Mouse (Mus musculus): ENCODE data around the gene Cntnap2. TPM values are rescaled to one million over a fixed set of nuclear protein-coding genes. Genes with fewer than 3 reads are reported as not detected.

The Cntnap2 gene
- polyA plus RNA-seq, 1 experiment from 2014 or later: 0.55 TPM

DNA sequence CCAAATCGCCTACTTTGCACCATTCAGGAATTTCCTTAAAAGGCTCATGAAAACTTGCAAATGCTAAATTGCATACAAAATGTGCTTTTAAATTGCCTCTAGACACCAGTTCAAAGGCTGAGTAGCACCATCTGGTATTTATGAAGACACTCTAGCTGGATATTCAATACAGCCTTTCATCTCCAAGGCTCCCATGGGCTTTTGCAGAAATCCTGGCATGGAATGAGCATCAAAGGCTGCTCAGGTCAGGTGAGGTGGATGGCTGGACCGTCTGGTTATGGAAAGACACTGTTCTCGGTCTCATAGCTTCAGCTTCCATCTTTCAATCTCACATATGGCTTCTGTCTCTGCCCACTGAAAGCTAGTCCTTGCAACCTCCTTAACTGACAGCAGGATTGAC lies 1515.9 kb downstream of the Cntnap2 start:
- Histone ChIP-seq H3K9me3 (ENCODE audit: control insufficient read depth, low read length) (no peaks in the 10 kb centered on the region), H3K4me3 (ENCODE audit: control insufficient read depth in 1 of 2, insufficient read depth in 1 of 2, low read depth in 1 of 2, low read length in 2 of 2) (no peak overlapping the region), H3K27me3 (ENCODE audit: control insufficient read depth, insufficient read depth, low read length) (no peaks in the 10 kb centered on the region), H3K27ac (replicated peaks in 1 of 2; ENCODE audit: control insufficient read depth in 1 of 2, insufficient read depth in 1 of 2, low read depth in 2 of 2, low read length in 2 of 2) (no peak overlapping the region), H3K36me3 (ENCODE audit: control insufficient read depth, insufficient read depth, low read length) (no peaks in the 10 kb centered on the region), H3K9ac (ENCODE audit: low read length) (no peak overlapping the region), H3K4me1 (ENCODE audit: control insufficient read depth in 2 of 2, insufficient read depth in 2 of 2, low read length in 2 of 2) (no peaks in the 10 kb centered on the region), H3K4me2 (ENCODE audit: low read length) (no peak overlapping the region)
- no peak for ATAC-seq (ENCODE audit: insufficient number of reproducible peaks, insufficient read depth, low FRiP score, low read depth)
- 64% methylated on average over 3 of the region's 3 CpGs for WGBS

DNA sequence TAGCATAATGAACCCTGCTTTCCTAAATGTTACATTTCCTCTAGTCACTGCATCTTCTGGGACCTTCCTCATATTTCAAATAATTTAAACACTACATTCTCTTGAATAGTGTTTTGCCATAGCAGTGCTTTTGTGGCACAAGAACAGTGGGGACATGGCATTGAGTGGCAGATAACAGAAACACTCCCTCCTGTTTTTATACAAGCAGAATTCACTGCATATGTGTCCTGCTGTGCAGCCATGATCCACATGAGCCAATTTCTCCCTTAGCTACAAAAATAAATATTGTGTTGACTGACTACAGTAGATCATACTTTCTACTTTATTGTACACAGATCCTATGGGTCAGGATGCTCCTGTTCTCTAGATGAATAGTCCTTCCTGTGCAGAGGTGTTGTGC lies 1553.2 kb downstream of the Cntnap2 start:
- Histone ChIP-seq H3K4me2 (ENCODE audit: low read length) (no peak overlapping the region), H3K4me1 (ENCODE audit: control insufficient read depth in 2 of 2, insufficient read depth in 2 of 2, low read length in 2 of 2) (no peaks in the 10 kb centered on the region), H3K9me3 (ENCODE audit: control insufficient read depth, low read length) (no peaks in the 10 kb centered on the region), H3K27me3 (ENCODE audit: control insufficient read depth, insufficient read depth, low read length) (no peaks in the 10 kb centered on the region), H3K27ac (replicated peaks in 1 of 2; ENCODE audit: control insufficient read depth in 1 of 2, insufficient read depth in 1 of 2, low read depth in 2 of 2, low read length in 2 of 2) (no peak overlapping the region), H3K4me3 (ENCODE audit: control insufficient read depth in 1 of 2, insufficient read depth in 1 of 2, low read depth in 1 of 2, low read length in 2 of 2) (no peak overlapping the region), H3K36me3 (ENCODE audit: control insufficient read depth, insufficient read depth, low read length) (no peaks in the 10 kb centered on the region), H3K9ac (ENCODE audit: low read length) (no peak overlapping the region)
- ATAC-seq (ENCODE audit: insufficient number of reproducible peaks, insufficient read depth, low FRiP score, low read depth): no peak

- Histone ChIP-seq H3K4me2 (ENCODE audit: low read length) (no peak overlapping the region), H3K4me3 (ENCODE audit: control insufficient read depth in 1 of 2, insufficient read depth in 1 of 2, low read depth in 1 of 2, low read length in 2 of 2) (no peak overlapping the region), H3K4me1 (ENCODE audit: control insufficient read depth in 2 of 2, insufficient read depth in 2 of 2, low read length in 2 of 2) (no peaks in the 10 kb centered on the region), H3K27ac (replicated peaks in 1 of 2; ENCODE audit: control insufficient read depth in 1 of 2, insufficient read depth in 1 of 2, low read depth in 2 of 2, low read length in 2 of 2) (no peak overlapping the region), H3K9ac (ENCODE audit: low read length) (no peak overlapping the region), H3K36me3 (ENCODE audit: control insufficient read depth, insufficient read depth, low read length) (no peaks in the 10 kb centered on the region), H3K27me3 (ENCODE audit: control insufficient read depth, insufficient read depth, low read length) (no peaks in the 10 kb centered on the region), H3K9me3 (ENCODE audit: control insufficient read depth, low read length) (no peaks in the 10 kb centered on the region)
- ATAC-seq (ENCODE audit: insufficient number of reproducible peaks, insufficient read depth, low FRiP score, low read depth): no peak
- 70% methylated on average over 3 of the region's 3 CpGs for WGBS
Observed at GRCm38 (mm10) chr6:46612872-46613271, 1553.7 kb downstream of the Cntnap2 start.

DNA sequence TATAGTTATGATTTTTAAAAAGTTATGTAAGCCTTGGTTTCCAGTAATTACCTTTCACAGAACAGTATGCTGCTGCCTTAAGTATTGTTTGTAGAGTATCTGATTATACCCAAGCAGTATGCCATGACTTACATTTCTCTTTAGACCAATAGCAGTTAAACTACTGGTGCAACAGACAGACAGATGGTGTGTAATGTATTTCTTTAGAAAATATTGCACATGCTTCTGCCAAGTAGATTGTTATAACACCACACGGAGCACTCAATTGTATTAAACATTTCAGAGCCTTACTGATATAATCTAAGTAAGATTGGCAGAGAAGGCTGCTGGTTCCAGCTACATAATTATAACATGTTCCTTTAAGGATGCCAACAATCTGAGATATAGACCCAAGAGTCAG lies 1609.9 kb downstream of the Cntnap2 start:
- Histone ChIP-seq H3K9me3 (ENCODE audit: control insufficient read depth, low read length) (no peaks in the 10 kb centered on the region), H3K4me1 (ENCODE audit: control insufficient read depth in 2 of 2, insufficient read depth in 2 of 2, low read length in 2 of 2) (no peaks in the 10 kb centered on the region), H3K27me3 (ENCODE audit: control insufficient read depth, insufficient read depth, low read length) (no peaks in the 10 kb centered on the region), H3K4me3 (ENCODE audit: control insufficient read depth in 1 of 2, insufficient read depth in 1 of 2, low read depth in 1 of 2, low read length in 2 of 2) (no peak overlapping the region), H3K36me3 (ENCODE audit: control insufficient read depth, insufficient read depth, low read length) (no peaks in the 10 kb centered on the region), H3K9ac (ENCODE audit: low read length) (no peak overlapping the region), H3K27ac (replicated peaks in 1 of 2; ENCODE audit: control insufficient read depth in 1 of 2, insufficient read depth in 1 of 2, low read depth in 2 of 2, low read length in 2 of 2) (no peak overlapping the region), H3K4me2 (ENCODE audit: low read length) (no peak overlapping the region)
- ATAC-seq (ENCODE audit: insufficient number of reproducible peaks, insufficient read depth, low FRiP score, low read depth): no peak
- WGBS: 74% methylated on average over 1 of the region's 1 CpGs

GRCm38 (mm10) chr6:46675081-46675480 lies 1615.9 kb downstream of the Cntnap2 start:
- no peak overlapping the region for H3K4me3 ChIP-seq (ENCODE audit: control insufficient read depth in 1 of 2, insufficient read depth in 1 of 2, low read depth in 1 of 2, low read length in 2 of 2)
- H3K27me3 ChIP-seq (ENCODE audit: control insufficient read depth, insufficient read depth, low read length): no peaks in the 10 kb centered on the region
- no peak for ATAC-seq (ENCODE audit: insufficient number of reproducible peaks, insufficient read depth, low FRiP score, low read depth)
- H3K9me3 ChIP-seq (ENCODE audit: control insufficient read depth, low read length): no peaks in the 10 kb centered on the region
- H3K36me3 ChIP-seq (ENCODE audit: control insufficient read depth, insufficient read depth, low read length): no peaks in the 10 kb centered on the region
- H3K27ac ChIP-seq (replicated peaks in 1 of 2; ENCODE audit: control insufficient read depth in 1 of 2, insufficient read depth in 1 of 2, low read depth in 2 of 2, low read length in 2 of 2): no peak overlapping the region
- H3K4me1 ChIP-seq (ENCODE audit: control insufficient read depth in 2 of 2, insufficient read depth in 2 of 2, low read length in 2 of 2): no peaks in the 10 kb centered on the region
- no peak overlapping the region for H3K9ac ChIP-seq (ENCODE audit: low read length)
- no peak overlapping the region for H3K4me2 ChIP-seq (ENCODE audit: low read length)
- 79% methylated on average over 2 of the region's 2 CpGs for WGBS

- H3K36me3 ChIP-seq (ENCODE audit: control insufficient read depth, insufficient read depth, low read length): no peaks in the 10 kb centered on the region
- no peak overlapping the region for H3K27ac ChIP-seq (replicated peaks in 1 of 2; ENCODE audit: control insufficient read depth in 1 of 2, insufficient read depth in 1 of 2, low read depth in 2 of 2, low read length in 2 of 2)
- ATAC-seq (ENCODE audit: insufficient number of reproducible peaks, insufficient read depth, low FRiP score, low read depth): no peak
- no peak overlapping the region for H3K9ac ChIP-seq (ENCODE audit: low read length)
- 76% methylated on average over 4 of the region's 4 CpGs for WGBS
- H3K4me3 ChIP-seq (ENCODE audit: control insufficient read depth in 1 of 2, insufficient read depth in 1 of 2, low read depth in 1 of 2, low read length in 2 of 2): no peak overlapping the region
- H3K4me2 ChIP-seq (ENCODE audit: low read length): no peak overlapping the region
- no peaks in the 10 kb centered on the region for H3K4me1 ChIP-seq (ENCODE audit: control insufficient read depth in 2 of 2, insufficient read depth in 2 of 2, low read length in 2 of 2)
- H3K27me3 ChIP-seq (ENCODE audit: control insufficient read depth, insufficient read depth, low read length): no peaks in the 10 kb centered on the region
- H3K9me3 ChIP-seq (ENCODE audit: control insufficient read depth, low read length): no peaks in the 10 kb centered on the region
Observed at GRCm38 (mm10) chr6:46675621-46676020, 1616.5 kb downstream of the Cntnap2 start.

DNA sequence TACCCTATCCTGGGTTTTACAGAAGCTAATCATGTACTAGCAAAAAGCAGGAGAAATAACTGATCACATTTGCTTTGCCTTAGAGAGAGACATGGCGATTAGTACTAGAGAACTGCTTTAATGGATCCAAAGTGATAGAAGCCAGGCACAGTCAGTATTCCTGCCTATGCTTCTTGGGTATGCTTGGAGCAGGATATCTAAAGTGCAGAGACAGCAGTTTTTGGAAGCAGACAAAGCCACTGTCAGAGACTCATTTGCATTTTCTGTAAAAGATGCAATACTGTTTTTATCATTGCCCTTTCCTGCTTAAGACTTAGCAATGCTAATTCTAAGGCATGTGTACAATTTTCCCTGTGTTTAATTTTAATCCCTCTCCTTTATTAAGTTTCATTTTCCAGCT lies 1637.0 kb downstream of the Cntnap2 start:
- ATAC-seq (ENCODE audit: insufficient number of reproducible peaks, insufficient read depth, low FRiP score, low read depth): no peak
- WGBS: 69% methylated on average over 1 of the region's 1 CpGs
- no peak overlapping the region for H3K27ac ChIP-seq (replicated peaks in 1 of 2; ENCODE audit: control insufficient read depth in 1 of 2, insufficient read depth in 1 of 2, low read depth in 2 of 2, low read length in 2 of 2)
- no peak overlapping the region for H3K4me3 ChIP-seq (ENCODE audit: control insufficient read depth in 1 of 2, insufficient read depth in 1 of 2, low read depth in 1 of 2, low read length in 2 of 2)
- H3K4me1 ChIP-seq (ENCODE audit: control insufficient read depth in 2 of 2, insufficient read depth in 2 of 2, low read length in 2 of 2): no peaks in the 10 kb centered on the region
- H3K9me3 ChIP-seq (ENCODE audit: control insufficient read depth, low read length): no peaks in the 10 kb centered on the region
- H3K9ac ChIP-seq (ENCODE audit: low read length): no peak overlapping the region
- no peaks in the 10 kb centered on the region for H3K36me3 ChIP-seq (ENCODE audit: control insufficient read depth, insufficient read depth, low read length)
- no peak overlapping the region for H3K4me2 ChIP-seq (ENCODE audit: low read length)
- H3K27me3 ChIP-seq (ENCODE audit: control insufficient read depth, insufficient read depth, low read length): no peaks in the 10 kb centered on the region

- Histone ChIP-seq H3K9me3 (ENCODE audit: control insufficient read depth, low read length) (no peaks in the 10 kb centered on the region), H3K36me3 (ENCODE audit: control insufficient read depth, insufficient read depth, low read length) (no peaks in the 10 kb centered on the region), H3K4me3 (ENCODE audit: control insufficient read depth in 1 of 2, insufficient read depth in 1 of 2, low read depth in 1 of 2, low read length in 2 of 2) (no peak overlapping the region), H3K9ac (ENCODE audit: low read length) (no peak overlapping the region), H3K27me3 (ENCODE audit: control insufficient read depth, insufficient read depth, low read length) (no peaks in the 10 kb centered on the region), H3K4me1 (ENCODE audit: control insufficient read depth in 2 of 2, insufficient read depth in 2 of 2, low read length in 2 of 2) (no peaks in the 10 kb centered on the region), H3K4me2 (ENCODE audit: low read length) (no peak overlapping the region), H3K27ac (replicated peaks in 1 of 2; ENCODE audit: control insufficient read depth in 1 of 2, insufficient read depth in 1 of 2, low read depth in 2 of 2, low read length in 2 of 2) (no peak overlapping the region)
- 77% methylated on average over 2 of the region's 2 CpGs for WGBS
- ATAC-seq (ENCODE audit: insufficient number of reproducible peaks, insufficient read depth, low FRiP score, low read depth): no peak
Observed at GRCm38 (mm10) chr6:46699343-46699742, 1640.2 kb downstream of the Cntnap2 start.

Measured in heart, embryonic 14.5 days (tissue).